Comparison of ENCODE assay signal across 10 mouse cellular contexts in genomic region chr1:132934856-132935255, GRCm38 (mm10). TPM values are rescaled to one million over a fixed set of nuclear protein-coding genes. Genes with fewer than 3 reads are reported as not detected.
DNase-seq lines count a peak whose midpoint lies in the region; ATAC-seq and TF ChIP-seq lines count a peak whose summit lies in the region.
"Had no signal": no experiment of that assay in that cellular context is flagged by ENCODE, and none has a peak within 500 bp of the region (broad histone marks: within the 10 kb centered on the region; RNA-seq: fewer than 3 reads in every experiment).

No protein-coding gene starts in this region.

- no peaks in the 10 kb centered on the region for H3K36me3 ChIP-seq in thymus, adult 2 months (ENCODE audit: control insufficient read depth, insufficient read depth, low read length)
- H3K36me3 ChIP-seq: embryonic facial prominence, embryonic 13.5 days had no signal

- 48% methylated on average over 7 of the region's 7 CpGs for WGBS in thymus, adult 2 months

- H3K4me1 ChIP-seq in thymus, adult 2 months (replicated peaks; ENCODE audit: control insufficient read depth, insufficient read depth, low read length): no peaks in the 10 kb centered on the region
- H3K4me1 ChIP-seq: embryonic facial prominence, embryonic 13.5 days had no signal

- ATAC-seq in megakaryocyte progenitor cell, adult 5-6 weeks (replicated peaks; ENCODE audit: poor library complexity): no peak

- TF ChIP-seq POLR2A in thymus, adult 2 months (IDR thresholded peaks at IDR 0.05; ENCODE audit: control insufficient read depth, extremely low read depth, insufficient read depth, low read length, poor library complexity): no peak

- no peaks in the 10 kb centered on the region for H3K27me3 ChIP-seq in thymus, adult 2 months (ENCODE audit: control insufficient read depth, insufficient read depth, low read length)

- no peak overlapping the region for H3K27ac ChIP-seq in thymus, adult 2 months (ENCODE audit: control insufficient read depth, insufficient read depth, low read length)
- H3K27ac ChIP-seq: embryonic facial prominence, embryonic 13.5 days had no signal

- intact Hi-C loops in gastrocnemius, postnatal 14 days (cut with DNase I; ENCODE audit: low total_unique reads): no loop called here
- intact Hi-C loops in gastrocnemius, postnatal 36 days (cut with DNase I): no loop called here
- intact Hi-C loops in left cerebral cortex, postnatal 14 days (cut with DNase I): loop anchor here (10.0 kb wide), 1 partner anchor 50 kb away; the partner anchor contains the start of gene Lrrn2

- TF ChIP-seq CTCF in thymus, adult 2 months (IDR thresholded peaks at IDR 0.05; ENCODE audit: borderline replicate concordance, control insufficient read depth, extremely low read depth, insufficient read depth, low read length, poor library complexity): peak; percentile 12; the same call in 1 of the 2 replicates

- H3K4me3 ChIP-seq in thymus, adult 2 months (ENCODE audit: control insufficient read depth, insufficient read depth, low read length): no peak overlapping the region
- H3K4me3 ChIP-seq: embryonic facial prominence, embryonic 13.5 days had no signal

- peak; percentile 36 for DNase-seq in gastrocnemius, postnatal 14 days
- no peak for DNase-seq in gastrocnemius, postnatal 36 days
- no peak for DNase-seq in thymus, adult 2 months
- DNase-seq in thymus, postnatal 10 days (ENCODE audit: low spot score in 2 of 2): no peak
- peak; percentile 56 for DNase-seq in forelimb bud, embryonic 11.5 days (ENCODE audit: low read depth, low spot score)
- peak; percentile 68 to 89 for DNase-seq in left cerebral cortex, postnatal 14 days (ENCODE audit: low spot score in 2 of 2)
- DNase-seq in right cerebral cortex, adult 18-20 months: peak; percentile 84

RNA-seq across cellular contexts. Expression of gene Lrrn2, which starts 54.8 kb away (rescaled TPM):
- total RNA-seq in gastrocnemius, postnatal 14 days (2021): 1 to 10 TPM; 1.6 to 3.1 TPM
- under 1 TPM; 0.43 to 0.62 TPM for total RNA-seq in gastrocnemius, postnatal 36 days (2021)
- 0.93 and 1.5 TPM in 2 replicates for polyA plus RNA-seq in thymus, adult 2 months (2012; rRNA removed)
- total RNA-seq in left cerebral cortex, postnatal 14 days (2021): 100 to 1,000 TPM in 1 of 2 experiments, 10 to 100 TPM in 1; 96.6 to 112 TPM
- total RNA-seq in megakaryocyte progenitor cell, adult 5-6 weeks (2015): not detected in 2 replicates
- not detected in 2 replicates for total RNA-seq in megakaryocyte progenitor cell, adult 5-6 weeks (2017)
- total RNA-seq: liver, adult 2 months had no signal
- polyA plus RNA-seq: liver, adult 2 months had no signal

Comparison
In these comparisons a context has a peak if more than half of its experiments do, and no peak if none do; other contexts are left out.
1. DNase-seq: peak in gastrocnemius, postnatal 14 days (single experiment), forelimb bud, embryonic 11.5 days (single experiment), left cerebral cortex, postnatal 14 days (2 of 2) and right cerebral cortex, adult 18-20 months (single experiment); none in gastrocnemius, postnatal 36 days (0 of 2), thymus, adult 2 months (single experiment) and thymus, postnatal 10 days (0 of 2).
2. RNA of gene Lrrn2, which starts 54.8 kb away (total RNA-seq): 96.6 to 112 TPM in left cerebral cortex, postnatal 14 days; 1.6 to 3.1 TPM in gastrocnemius, postnatal 14 days, 0.43 to 0.62 TPM in gastrocnemius, postnatal 36 days and not detected in megakaryocyte progenitor cell, adult 5-6 weeks; every median in the first group is over 10 times any median in the second.